8 mouse cellular contexts compared by ENCODE assay signal in the genomic region with DNA sequence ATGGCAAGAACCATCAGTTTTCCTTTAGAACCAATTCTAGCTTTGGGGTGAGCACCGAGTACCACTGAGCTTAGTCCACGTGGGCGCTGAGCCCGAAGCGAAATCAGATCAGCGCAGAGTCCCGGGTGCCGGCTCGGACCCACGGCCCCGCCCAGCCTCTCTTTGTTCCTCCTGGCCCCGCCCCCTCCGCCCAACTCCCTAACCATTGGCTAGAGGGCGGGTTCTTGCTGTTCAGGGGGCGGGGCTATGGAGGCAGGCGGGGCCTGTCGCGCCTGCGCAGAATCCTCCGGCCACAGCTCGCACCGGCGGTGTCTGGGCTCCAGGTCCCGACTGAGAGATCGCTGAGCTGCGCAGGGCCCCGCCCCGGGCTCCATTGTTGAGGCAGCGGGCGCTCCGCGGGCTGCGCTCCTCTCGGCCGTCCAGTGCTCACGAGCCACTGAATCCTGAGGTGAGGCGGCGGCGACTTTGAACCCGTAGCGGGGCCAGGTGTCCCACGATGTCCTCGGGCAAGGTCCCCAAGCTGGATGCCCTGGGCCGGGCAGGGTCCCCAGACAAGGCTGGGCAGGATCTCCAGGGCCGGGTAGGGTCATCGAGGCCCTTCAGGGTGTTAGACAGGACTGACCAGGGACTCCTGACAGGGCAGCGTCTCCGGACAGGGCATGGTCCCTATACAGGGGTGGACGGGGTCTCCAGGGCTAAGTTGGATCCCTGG. TPM values are rescaled to one million over a fixed set of nuclear protein-coding genes. Genes with fewer than 3 reads are reported as not detected.
A peak's percentile ranks its signal among the peaks of the same experiment; 100 is the strongest.
DNase-seq lines count a peak whose midpoint lies in the region; ATAC-seq and TF ChIP-seq lines count a peak whose summit lies in the region.

Afap1 (plus strand) TSS at position 227 of the 712 bp plus-strand sequence.

- no peak for TF ChIP-seq CTCF in layer of hippocampus, adult 2 months (conservative IDR thresholded peaks at IDR 0.05)
- no peak for TF ChIP-seq CTCF in lung, adult 2 months (IDR thresholded peaks at IDR 0.05; ENCODE audit: insufficient read depth, low read length)

- peak; percentile 50; the same call in 1 of the 2 replicates for TF ChIP-seq POLR2A in lung, adult 2 months (IDR thresholded peaks at IDR 0.05; ENCODE audit: borderline replicate concordance, extremely low read depth, low read depth, low read length)

- peak within 1 kb of the TSS; percentile 94 for H3K9ac ChIP-seq in neural tube, embryonic 15.5 days (replicated peaks)

- peak within 1 kb of the TSS; percentile 84 for H3K4me2 ChIP-seq in neural tube, embryonic 15.5 days

- H3K4me1 ChIP-seq in lung, adult 2 months (ENCODE audit: control insufficient read depth, insufficient read depth, low read length), result peaks cover 8% of the 10 kb centered on the region
- H3K4me1 ChIP-seq in neural tube, embryonic 15.5 days, result peaks cover 45% of the 10 kb centered on the region

- H3K9me3 ChIP-seq in neural tube, embryonic 15.5 days (replicated peaks), result no peaks in the 10 kb centered on the region

- no peaks in the 10 kb centered on the region for H3K27me3 ChIP-seq in neural tube, embryonic 15.5 days (replicated peaks)

- ATAC-seq in neural tube, embryonic 15.5 days (ENCODE audit: low FRiP score), result peak; percentile 93

- H3K4me3 ChIP-seq in layer of hippocampus, adult 2 months, result peak within 1 kb of the TSS; percentile 80
- H3K4me3 ChIP-seq in lung, adult 2 months (replicated peaks; ENCODE audit: extremely low read depth, low read depth, low read length), result peak within 1 kb of the TSS; percentile 87
- peak within 1 kb of the TSS; percentile 88 for H3K4me3 ChIP-seq in neural tube, embryonic 15.5 days (replicated peaks)

- DNase-seq in MN1 (ENCODE audit: low spot score), result peak; percentile 97
- peak; percentile 99 for DNase-seq in cerebellum, adult 8-10 months
- peak; percentile 97 for DNase-seq in forelimb bud, embryonic 11.5 days (ENCODE audit: low read depth, low spot score)
- peak; percentile 100 for DNase-seq in heart, postnatal 4 days
- peak; percentile 99 for DNase-seq in layer of hippocampus, adult 2 months (ENCODE audit: low spot score in 2 of 2)
- DNase-seq in lung, adult 2 months, result peak; percentile 98
- peak; percentile 100 for DNase-seq in testis, postnatal 10 days (ENCODE audit: low spot score)

- peak within 1 kb of the TSS; percentile 85 for H3K27ac ChIP-seq in layer of hippocampus, adult 2 months
- peak within 1 kb of the TSS; percentile 87 for H3K27ac ChIP-seq in neural tube, embryonic 15.5 days (replicated peaks)

- WGBS in lung, adult 2 months, result under 1% methylated on average over 49 of the region's 49 CpGs
- WGBS in neural tube, embryonic 15.5 days, result under 1% methylated on average over 42 of the region's 49 CpGs

- no peaks in the 10 kb centered on the region for H3K36me3 ChIP-seq in neural tube, embryonic 15.5 days

RNA-seq across cellular contexts. Expression of gene Afap1, which starts in this region (rescaled TPM):
- 10 to 100 TPM; 45.2 to 45.9 TPM for total RNA-seq in heart, postnatal 4 days (2021)
- 10 to 100 TPM; 25.9 to 30.4 TPM for total RNA-seq in layer of hippocampus, adult 2 months (2021)
- polyA plus RNA-seq in lung, adult 2 months (2012; rRNA removed), result 13.7 and 19.7 TPM in 2 replicates
- polyA plus RNA-seq in neural tube, embryonic 15.5 days (2015; fragmentation: Nextera tagmentation; extraction: Ambion mirVana), result 50.8 and 57.0 TPM in 2 replicates

Comparison
In these comparisons a context has a peak if more than half of its experiments do, and no peak if none do; other contexts are left out.
1. Peak in every context shown above with its lines: DNase-seq, ATAC-seq, H3K4me3 ChIP-seq and H3K27ac ChIP-seq.